Mouse (Mus musculus): ENCODE results near the gene Gdf3. TPM values are rescaled to one million over a fixed set of nuclear protein-coding genes. Genes with fewer than 3 reads are reported as not detected.

The Gdf3 gene
- total and polyA plus RNA-seq, 2 experiments = 0.05 TPM; not detected in 1

- Histone ChIP-seq H3K9ac (ENCODE audit: low read depth, low read length) (no peak overlapping the region), H3K79me2 (ENCODE audit: control insufficient read depth, insufficient read depth, low read length) (no peaks in the 10 kb centered on the region), H3K4me3 (ENCODE audit: insufficient read depth, low read depth, low read length) (no peak overlapping the region), H3K4me1 (ENCODE audit: control insufficient read depth, insufficient read depth, low read length) (no peaks in the 10 kb centered on the region), H3K27ac (replicated peaks; ENCODE audit: insufficient read depth, low read depth, low read length) (no peak overlapping the region), H3K27me3 (ENCODE audit: control insufficient read depth, insufficient read depth, low read length) (no peaks in the 10 kb centered on the region), H3K36me3 (ENCODE audit: control insufficient read depth, insufficient read depth, low read length) (no peaks in the 10 kb centered on the region)
- no peak for TF ChIP-seq CTCF (IDR thresholded peaks at IDR 0.05; ENCODE audit: low read depth, low read length)
- TF ChIP-seq POLR2A (IDR thresholded peaks at IDR 0.05; ENCODE audit: extremely low read depth, insufficient read depth, low read length) = no peak
- no peak for DNase-seq (ENCODE audit: extremely low read depth, low read depth, low spot score)
- 93% methylated on average over 10 of the region's 10 CpGs for WGBS
Measured at GRCm38 (mm10) chr6:122608434-122609376, 1.2 kb downstream of the Gdf3 start.

- Histone ChIP-seq H3K4me1 (ENCODE audit: control insufficient read depth, insufficient read depth, low read length) (peaks cover 2% of the 10 kb centered on the region; the same call in 1 of the 2 replicates), H3K9ac (ENCODE audit: low read depth, low read length) (no peak overlapping the region), H3K27me3 (ENCODE audit: control insufficient read depth, insufficient read depth, low read length) (no peaks in the 10 kb centered on the region), H3K4me3 (ENCODE audit: insufficient read depth, low read depth, low read length) (no peak overlapping the region), H3K36me3 (ENCODE audit: control insufficient read depth, insufficient read depth, low read length) (no peaks in the 10 kb centered on the region), H3K79me2 (ENCODE audit: control insufficient read depth, insufficient read depth, low read length) (no peaks in the 10 kb centered on the region), H3K27ac (replicated peaks; ENCODE audit: insufficient read depth, low read depth, low read length) (no peak overlapping the region)
- no peak for DNase-seq (ENCODE audit: extremely low read depth, low read depth, low spot score)
- 93% methylated on average over 12 of the region's 12 CpGs for WGBS
- TF ChIP-seq CTCF (IDR thresholded peaks at IDR 0.05; ENCODE audit: low read depth, low read length) = no peak
- no peak for TF ChIP-seq POLR2A (IDR thresholded peaks at IDR 0.05; ENCODE audit: extremely low read depth, insufficient read depth, low read length)
Measured at GRCm38 (mm10) chr6:122607700-122608099, 2.2 kb downstream of the Gdf3 start.

GRCm38 (mm10) chr6:122606661-122607060 lies 3.2 kb downstream of the Gdf3 start:
- Histone ChIP-seq H3K4me1 (ENCODE audit: control insufficient read depth, insufficient read depth, low read length) (peaks cover 2% of the 10 kb centered on the region; the same call in 1 of the 2 replicates), H3K9ac (ENCODE audit: low read depth, low read length) (no peak overlapping the region), H3K27me3 (ENCODE audit: control insufficient read depth, insufficient read depth, low read length) (no peaks in the 10 kb centered on the region), H3K36me3 (ENCODE audit: control insufficient read depth, insufficient read depth, low read length) (no peaks in the 10 kb centered on the region), H3K27ac (replicated peaks; ENCODE audit: insufficient read depth, low read depth, low read length) (no peak overlapping the region), H3K79me2 (ENCODE audit: control insufficient read depth, insufficient read depth, low read length) (no peaks in the 10 kb centered on the region), H3K4me3 (ENCODE audit: insufficient read depth, low read depth, low read length) (no peak overlapping the region)
- TF ChIP-seq POLR2A (IDR thresholded peaks at IDR 0.05; ENCODE audit: extremely low read depth, insufficient read depth, low read length) = no peak
- no peak for TF ChIP-seq CTCF (IDR thresholded peaks at IDR 0.05; ENCODE audit: low read depth, low read length)
- no peak for DNase-seq (ENCODE audit: extremely low read depth, low read depth, low spot score)
- WGBS = 95% methylated on average over 11 of the region's 11 CpGs

GRCm38 (mm10) chr6:122605483-122605882 lies 4.4 kb downstream of the Gdf3 start:
- H3K4me1 ChIP-seq (ENCODE audit: control insufficient read depth, insufficient read depth, low read length) = peaks cover 4% of the 10 kb centered on the region
- H3K27me3 ChIP-seq (ENCODE audit: control insufficient read depth, insufficient read depth, low read length) = no peaks in the 10 kb centered on the region
- no peak overlapping the region for H3K4me3 ChIP-seq (ENCODE audit: insufficient read depth, low read depth, low read length)
- H3K36me3 ChIP-seq (ENCODE audit: control insufficient read depth, insufficient read depth, low read length) = no peaks in the 10 kb centered on the region
- 84% methylated on average over 8 of the region's 8 CpGs for WGBS
- TF ChIP-seq POLR2A (IDR thresholded peaks at IDR 0.05; ENCODE audit: extremely low read depth, insufficient read depth, low read length) (no peak), CTCF (IDR thresholded peaks at IDR 0.05; ENCODE audit: low read depth, low read length) (peak; percentile 79)
- no peaks in the 10 kb centered on the region; the same call in 1 of the 2 replicates for H3K79me2 ChIP-seq (ENCODE audit: control insufficient read depth, insufficient read depth, low read length)
- peak; percentile 56 for DNase-seq (ENCODE audit: extremely low read depth, low read depth, low spot score)
- no peak overlapping the region for H3K27ac ChIP-seq (replicated peaks; ENCODE audit: insufficient read depth, low read depth, low read length)
- H3K9ac ChIP-seq (ENCODE audit: low read depth, low read length) = no peak overlapping the region

- Histone ChIP-seq H3K9ac (ENCODE audit: low read depth, low read length) (no peak overlapping the region), H3K4me1 (ENCODE audit: control insufficient read depth, insufficient read depth, low read length) (peaks cover 10% of the 10 kb centered on the region), H3K27ac (replicated peaks; ENCODE audit: insufficient read depth, low read depth, low read length) (peak overlapping the region; percentile 34; the same call in 1 of the 2 replicates), H3K36me3 (ENCODE audit: control insufficient read depth, insufficient read depth, low read length) (peaks cover 6% of the 10 kb centered on the region), H3K4me3 (ENCODE audit: insufficient read depth, low read depth, low read length) (no peak overlapping the region), H3K79me2 (ENCODE audit: control insufficient read depth, insufficient read depth, low read length) (no peaks in the 10 kb centered on the region; the same call in 1 of the 2 replicates), H3K27me3 (ENCODE audit: control insufficient read depth, insufficient read depth, low read length) (no peaks in the 10 kb centered on the region)
- no peak for DNase-seq (ENCODE audit: extremely low read depth, low read depth, low spot score)
- no peak for TF ChIP-seq POLR2A (IDR thresholded peaks at IDR 0.05; ENCODE audit: extremely low read depth, insufficient read depth, low read length)
- TF ChIP-seq CTCF (IDR thresholded peaks at IDR 0.05; ENCODE audit: low read depth, low read length) = no peak
Measured at GRCm38 (mm10) chr6:122604260-122604659, 5.6 kb downstream of the Gdf3 start.

- Histone ChIP-seq H3K9ac (ENCODE audit: low read depth, low read length) (no peak overlapping the region), H3K27ac (replicated peaks; ENCODE audit: insufficient read depth, low read depth, low read length) (peak overlapping the region; percentile 95), H3K79me2 (ENCODE audit: control insufficient read depth, insufficient read depth, low read length) (no peaks in the 10 kb centered on the region; the same call in 1 of the 2 replicates), H3K36me3 (ENCODE audit: control insufficient read depth, insufficient read depth, low read length) (peaks cover 11% of the 10 kb centered on the region), H3K4me3 (ENCODE audit: insufficient read depth, low read depth, low read length) (no peak overlapping the region), H3K27me3 (ENCODE audit: control insufficient read depth, insufficient read depth, low read length) (no peaks in the 10 kb centered on the region), H3K4me1 (ENCODE audit: control insufficient read depth, insufficient read depth, low read length) (peaks cover 18% of the 10 kb centered on the region)
- WGBS = 0% methylated on average over 1 of the region's 1 CpGs
- DNase-seq (ENCODE audit: extremely low read depth, low read depth, low spot score) = no peak
- no peak for TF ChIP-seq CTCF (IDR thresholded peaks at IDR 0.05; ENCODE audit: low read depth, low read length)
- TF ChIP-seq POLR2A (IDR thresholded peaks at IDR 0.05; ENCODE audit: extremely low read depth, insufficient read depth, low read length) = no peak
Measured at GRCm38 (mm10) chr6:122602992-122603322, 6.9 kb downstream of the Gdf3 start.
